Mouse (Mus musculus): ENCODE data around the gene Mr1.

Gene Mr1

DNA sequence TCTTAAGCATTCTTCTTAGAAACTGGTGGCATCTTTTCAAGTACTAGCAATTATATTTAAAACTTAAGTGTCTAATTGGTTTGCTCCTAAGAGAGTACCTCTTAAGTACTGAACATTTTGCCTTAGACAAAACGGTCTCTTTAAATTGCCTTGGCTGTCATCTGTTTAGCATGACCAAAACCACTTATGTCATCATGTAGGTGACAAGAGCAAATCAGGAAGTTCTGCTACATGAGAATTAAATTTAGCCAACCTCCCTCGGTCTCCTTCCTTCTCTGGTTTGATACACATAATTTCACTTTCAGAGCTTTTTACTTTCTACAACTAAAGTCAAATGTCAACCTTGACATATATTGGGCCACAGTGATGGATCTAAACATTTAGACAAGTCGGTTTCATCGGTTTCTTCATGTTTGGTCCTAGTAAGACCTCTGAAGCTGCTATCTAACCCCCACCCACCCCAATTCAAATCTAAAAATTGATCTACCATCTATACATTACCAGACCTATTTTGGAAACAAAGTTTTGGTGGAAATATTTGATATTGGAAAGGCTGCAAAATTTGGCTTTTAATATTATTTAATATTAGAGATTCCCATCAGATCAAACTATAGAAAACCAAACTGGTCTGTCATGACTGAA lies 49.9 kb downstream of the Mr1 start:
- DNase-seq (ENCODE audit: low read depth, low spot score), result peak; percentile 16

DNA sequence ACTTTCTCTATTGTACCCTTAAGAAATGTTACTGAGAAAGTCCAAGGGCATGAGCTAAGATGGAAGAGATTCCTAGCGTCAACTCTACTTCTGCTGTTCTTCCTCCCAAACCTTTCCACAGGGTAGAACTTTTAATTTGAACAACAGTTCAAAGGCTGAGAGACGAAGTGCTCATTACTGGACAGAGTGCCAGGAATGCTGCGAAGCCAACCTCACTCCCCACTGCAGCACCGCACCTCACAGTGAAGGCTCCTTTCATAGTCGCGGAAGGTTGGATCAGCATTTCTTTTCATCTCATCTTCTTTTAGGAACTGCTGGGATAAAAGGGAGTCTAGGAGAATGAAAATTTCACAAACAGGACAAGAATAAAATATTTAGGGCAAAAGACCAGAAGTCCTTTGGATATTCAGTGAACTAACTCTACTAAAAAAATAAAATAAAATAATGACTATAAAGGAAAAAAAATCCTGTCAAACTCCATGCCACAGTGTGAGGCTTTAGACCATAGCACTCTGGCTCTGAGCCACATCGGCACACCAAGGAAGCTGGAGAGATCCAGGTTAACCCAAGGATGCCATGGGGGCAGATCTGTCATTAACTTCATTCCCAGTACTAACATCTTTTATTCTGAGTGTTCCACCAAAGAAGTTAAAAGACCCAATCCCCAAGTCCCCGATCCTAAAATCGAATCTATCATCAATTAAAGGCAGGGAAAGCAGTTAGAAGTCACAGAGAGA lies 52.5 kb downstream of the Mr1 start:
- DNase-seq (ENCODE audit: low read depth, low spot score), result no peak

DNA sequence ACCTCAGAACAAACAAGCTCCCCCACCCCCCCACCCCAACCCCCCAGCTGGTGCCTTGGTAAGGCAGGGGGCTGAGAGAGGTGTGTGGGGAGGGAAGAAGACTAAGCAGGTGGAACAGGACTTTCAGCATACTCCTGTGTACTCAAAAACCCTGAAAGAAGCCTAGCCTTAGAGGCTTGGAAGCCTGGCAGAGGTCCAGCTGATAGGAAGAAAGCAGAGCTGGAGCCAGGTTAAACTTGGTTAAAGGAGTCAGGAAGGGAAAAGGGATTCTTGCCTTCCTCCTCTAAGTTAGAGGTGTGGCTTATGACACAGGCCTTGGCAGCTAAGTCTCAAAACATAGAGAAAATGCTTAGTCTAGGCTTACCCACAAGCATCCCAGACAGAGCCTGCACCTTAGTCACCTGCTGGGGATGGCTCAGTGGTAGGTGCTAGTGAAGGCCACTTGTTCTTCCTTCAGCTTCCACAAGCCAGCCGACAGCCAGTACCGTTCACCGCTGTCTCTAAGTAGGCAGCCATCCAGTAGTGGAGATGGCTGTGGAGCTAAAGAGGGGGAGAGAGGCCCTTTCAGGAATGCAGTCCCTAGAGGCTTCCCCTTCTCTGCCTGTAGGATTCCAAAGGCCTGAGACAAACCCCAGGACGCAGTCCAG lies 53.3 kb downstream of the Mr1 start:
- no peak for DNase-seq (ENCODE audit: low read depth, low spot score)

DNA sequence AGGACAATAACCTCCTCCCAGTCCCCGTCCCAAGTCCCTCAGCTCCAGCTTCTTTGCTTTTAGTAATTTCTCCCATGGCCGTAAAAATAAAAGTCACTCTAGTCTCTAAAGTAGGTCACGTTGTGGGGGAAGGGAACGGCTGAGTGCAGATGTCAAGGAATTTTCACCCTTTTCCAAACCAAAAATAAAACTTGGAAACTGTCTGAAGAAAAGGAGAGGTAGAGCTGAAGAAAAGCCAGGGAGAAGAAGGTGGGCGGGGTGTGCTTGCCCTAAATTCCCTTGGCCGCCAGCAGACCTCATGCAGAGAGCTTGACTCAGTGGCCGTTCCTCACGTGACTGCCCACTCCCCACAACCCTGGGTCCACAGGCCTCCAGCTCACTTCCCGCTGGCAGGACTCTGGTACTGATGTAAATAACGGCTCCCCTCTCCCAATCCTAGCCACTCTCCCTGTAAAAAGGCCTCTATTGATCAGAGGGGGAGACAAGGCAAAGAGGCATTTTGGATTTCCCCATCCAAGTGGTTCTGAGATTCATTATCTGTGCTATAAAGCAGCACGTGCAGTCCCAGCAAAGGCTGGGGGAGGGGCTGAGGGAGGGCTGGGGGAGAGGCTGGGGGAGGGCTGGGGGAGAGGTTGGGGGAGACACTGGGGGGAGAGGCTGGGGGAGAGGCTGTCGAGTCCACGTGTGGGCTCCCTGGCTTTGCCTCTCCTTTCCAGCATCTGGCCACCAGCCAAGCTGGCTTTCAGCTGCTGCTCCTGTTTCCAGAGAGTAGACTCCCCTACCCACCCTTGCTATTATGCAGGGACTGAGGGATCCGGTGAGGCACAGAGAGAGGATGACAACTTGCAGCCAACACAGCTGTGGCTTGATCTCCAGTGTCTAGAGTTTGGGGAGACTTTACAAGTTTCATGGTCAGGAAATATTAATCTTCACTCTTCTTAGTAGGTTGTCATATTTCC lies 54.5 kb downstream of the Mr1 start:
- no peak for DNase-seq (ENCODE audit: low read depth, low spot score)

DNA sequence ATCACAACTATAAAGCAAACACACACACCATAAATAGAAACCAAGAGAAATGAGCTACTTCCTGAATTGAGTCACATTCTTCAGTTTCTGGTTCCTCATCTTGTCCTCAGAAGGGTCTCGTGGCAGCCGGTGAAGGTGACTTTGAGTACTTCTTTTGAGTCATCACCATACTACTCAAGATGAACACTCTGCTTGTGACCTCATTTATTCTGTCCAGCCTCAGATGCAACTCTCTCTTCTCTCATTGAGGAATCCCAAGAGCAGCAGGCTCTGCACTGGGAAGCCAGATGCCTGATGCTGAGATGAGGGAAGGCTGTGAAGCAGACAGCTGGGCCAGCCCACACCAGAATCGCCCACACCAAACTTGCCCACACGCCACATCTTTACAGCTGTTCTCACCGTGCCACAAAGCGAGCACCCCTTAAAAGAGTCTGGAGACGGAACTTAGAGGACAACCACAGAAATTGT lies 55.2 kb downstream of the Mr1 start:
- DNase-seq (ENCODE audit: low read depth, low spot score), result no peak

DNA sequence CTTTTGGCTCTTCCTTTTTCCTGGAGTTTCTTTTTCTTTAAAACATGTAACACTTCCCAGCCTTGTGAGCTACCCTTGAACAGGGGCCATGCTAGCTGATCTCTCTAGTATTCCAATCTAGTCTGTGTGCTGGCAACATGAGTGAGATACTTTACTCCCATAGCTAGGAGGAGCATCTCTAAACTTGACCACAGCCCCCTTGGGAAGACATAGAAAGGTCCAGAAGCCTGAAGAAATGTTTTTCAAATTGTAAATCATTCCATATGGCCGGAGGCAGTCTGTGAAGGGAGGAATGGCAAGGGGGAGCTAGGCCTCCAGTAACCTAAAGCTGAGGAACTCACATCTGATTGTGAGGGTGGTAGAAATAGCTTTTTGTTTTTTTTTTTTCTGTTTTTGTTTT lies 55.9 kb downstream of the Mr1 start:
- no peak for DNase-seq (ENCODE audit: low read depth, low spot score)

DNA sequence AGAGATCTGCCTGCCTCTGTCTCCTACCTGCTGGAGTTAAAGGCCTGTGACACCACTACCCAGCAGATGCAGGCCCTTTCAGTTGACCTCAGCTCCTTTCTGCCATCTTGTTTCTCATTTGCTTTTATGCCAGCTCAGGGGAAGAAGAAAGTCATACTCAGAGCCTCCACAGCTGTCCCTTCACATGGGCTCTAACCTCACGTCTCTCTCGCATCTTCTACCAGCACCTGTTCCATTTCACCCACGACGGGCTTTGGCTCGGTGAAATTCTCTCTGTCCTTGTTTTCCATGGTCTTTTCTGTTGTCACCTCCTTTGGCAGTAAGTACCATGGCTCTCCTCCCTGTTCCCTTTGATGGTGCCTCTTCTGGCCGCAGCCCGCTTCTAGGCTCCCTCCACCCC lies 56.3 kb downstream of the Mr1 start:
- DNase-seq (ENCODE audit: low read depth, low spot score), result no peak

DNA sequence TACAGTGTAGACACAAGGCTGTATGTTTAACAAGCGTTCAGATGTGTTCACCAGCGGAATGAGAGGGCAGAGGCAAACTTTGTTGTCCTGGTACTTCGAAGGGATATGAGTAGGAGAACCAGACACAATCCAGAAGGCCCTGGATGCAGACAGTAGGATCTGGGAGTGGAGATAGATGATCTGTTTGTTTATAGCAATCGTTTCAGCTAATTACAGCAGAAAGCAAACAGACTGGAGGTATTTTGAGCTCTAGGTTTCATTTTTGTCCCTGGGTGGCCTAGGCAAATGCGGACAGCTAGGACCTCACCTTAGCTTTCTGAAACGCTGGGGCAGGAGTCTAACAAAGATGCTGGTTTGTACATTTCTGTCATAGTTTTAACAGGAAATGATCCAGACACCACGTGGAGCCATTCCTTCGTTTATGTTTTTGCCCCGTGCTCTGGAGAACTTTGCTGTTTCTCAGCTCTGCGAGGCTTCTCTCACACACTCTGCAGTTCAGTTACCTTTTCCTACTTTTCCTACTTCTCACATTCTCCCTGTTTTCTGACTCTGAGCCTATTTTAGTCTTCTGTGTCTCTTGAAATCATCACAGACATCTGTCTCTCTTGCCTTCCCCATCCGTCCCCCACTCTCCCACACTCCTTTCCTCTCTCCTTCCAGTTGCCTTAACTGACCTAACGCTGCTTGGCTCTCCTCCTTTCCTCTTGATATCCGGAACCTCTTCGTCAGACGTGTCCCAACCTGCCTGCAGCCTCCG lies 57.6 kb downstream of the Mr1 start:
- DNase-seq (ENCODE audit: low read depth, low spot score), result no peak

DNA sequence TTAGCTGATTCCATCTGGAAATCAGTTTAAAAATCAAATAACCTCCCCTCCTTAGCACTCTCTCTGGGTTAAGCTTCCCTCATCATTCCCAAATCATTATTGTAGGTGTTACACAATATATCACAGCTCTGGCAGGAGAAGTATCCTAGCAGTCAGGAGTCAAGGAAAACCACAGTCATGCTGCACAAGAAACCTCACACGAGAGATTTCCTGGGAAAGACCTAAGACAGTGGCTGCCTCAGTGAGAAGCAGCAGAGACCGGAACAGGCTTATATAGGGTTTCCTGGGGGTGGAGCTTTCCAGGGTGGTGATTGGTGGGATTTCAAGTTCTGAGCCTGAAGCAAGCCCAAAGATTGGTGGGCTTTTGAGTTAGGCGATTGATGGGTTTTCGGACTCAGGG lies 58.6 kb downstream of the Mr1 start:
- no peak for DNase-seq (ENCODE audit: low read depth, low spot score)

DNA sequence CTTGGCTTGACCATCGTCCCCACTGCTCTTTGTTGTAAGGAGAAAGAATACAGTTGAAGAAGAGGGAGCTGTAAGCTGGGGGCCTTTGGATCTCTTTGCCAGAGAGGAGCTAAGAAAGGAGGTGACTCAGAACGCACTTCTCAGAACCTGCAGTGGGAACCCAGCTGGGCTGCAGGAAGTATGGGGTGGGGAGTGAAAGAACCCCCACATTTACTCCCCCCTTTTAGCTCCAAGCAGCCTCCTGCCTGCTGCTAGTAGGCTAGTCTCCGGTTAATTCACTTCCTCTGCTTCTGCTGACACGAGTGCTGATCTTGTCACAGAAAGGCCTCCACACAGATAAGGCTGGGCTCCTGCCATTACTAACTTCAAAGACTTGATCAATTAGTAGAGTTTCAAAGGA lies 59.7 kb downstream of the Mr1 start:
- DNase-seq (ENCODE audit: low read depth, low spot score), result no peak

DNA sequence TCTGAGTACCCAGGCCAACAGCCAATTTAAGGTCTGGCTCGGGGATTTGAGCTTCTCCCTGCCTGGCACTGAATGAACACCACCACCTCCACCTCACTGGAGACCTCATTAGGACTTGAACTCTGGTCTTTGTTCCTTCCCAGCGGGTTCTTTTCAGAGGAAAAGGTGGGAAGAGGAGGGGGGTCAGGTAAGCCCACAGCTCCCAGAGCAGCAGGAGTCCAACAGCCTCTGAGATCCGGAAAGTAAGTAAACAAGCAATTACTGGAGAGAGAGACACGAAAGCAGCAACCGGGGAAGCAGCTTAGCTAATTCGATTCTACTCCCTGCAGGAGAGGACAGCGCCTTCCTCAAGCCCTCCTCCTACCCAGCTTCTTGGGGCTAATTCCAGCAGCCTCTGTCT lies 60.2 kb downstream of the Mr1 start:
- DNase-seq (ENCODE audit: low read depth, low spot score), result no peak

DNA sequence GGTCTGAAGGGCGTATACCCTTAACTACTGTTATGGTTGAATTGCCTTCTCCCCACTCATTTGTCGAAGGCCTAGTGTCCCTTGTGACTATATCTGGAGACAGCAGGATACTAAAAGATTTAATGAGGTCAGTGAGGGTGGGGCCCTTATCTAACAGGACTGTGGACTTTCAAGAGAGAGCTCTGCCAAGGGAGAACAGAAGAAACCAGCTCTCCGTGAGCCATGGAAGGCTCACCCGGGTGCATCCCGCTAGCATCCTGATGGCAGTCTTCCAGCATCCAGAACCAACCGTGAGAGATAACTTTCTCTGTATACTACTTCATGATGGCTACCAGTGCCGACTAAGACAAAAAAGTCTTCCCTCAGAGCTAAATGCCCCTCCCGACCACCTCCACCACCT lies 61.8 kb downstream of the Mr1 start:
- no peak for DNase-seq (ENCODE audit: low read depth, low spot score)

DNA sequence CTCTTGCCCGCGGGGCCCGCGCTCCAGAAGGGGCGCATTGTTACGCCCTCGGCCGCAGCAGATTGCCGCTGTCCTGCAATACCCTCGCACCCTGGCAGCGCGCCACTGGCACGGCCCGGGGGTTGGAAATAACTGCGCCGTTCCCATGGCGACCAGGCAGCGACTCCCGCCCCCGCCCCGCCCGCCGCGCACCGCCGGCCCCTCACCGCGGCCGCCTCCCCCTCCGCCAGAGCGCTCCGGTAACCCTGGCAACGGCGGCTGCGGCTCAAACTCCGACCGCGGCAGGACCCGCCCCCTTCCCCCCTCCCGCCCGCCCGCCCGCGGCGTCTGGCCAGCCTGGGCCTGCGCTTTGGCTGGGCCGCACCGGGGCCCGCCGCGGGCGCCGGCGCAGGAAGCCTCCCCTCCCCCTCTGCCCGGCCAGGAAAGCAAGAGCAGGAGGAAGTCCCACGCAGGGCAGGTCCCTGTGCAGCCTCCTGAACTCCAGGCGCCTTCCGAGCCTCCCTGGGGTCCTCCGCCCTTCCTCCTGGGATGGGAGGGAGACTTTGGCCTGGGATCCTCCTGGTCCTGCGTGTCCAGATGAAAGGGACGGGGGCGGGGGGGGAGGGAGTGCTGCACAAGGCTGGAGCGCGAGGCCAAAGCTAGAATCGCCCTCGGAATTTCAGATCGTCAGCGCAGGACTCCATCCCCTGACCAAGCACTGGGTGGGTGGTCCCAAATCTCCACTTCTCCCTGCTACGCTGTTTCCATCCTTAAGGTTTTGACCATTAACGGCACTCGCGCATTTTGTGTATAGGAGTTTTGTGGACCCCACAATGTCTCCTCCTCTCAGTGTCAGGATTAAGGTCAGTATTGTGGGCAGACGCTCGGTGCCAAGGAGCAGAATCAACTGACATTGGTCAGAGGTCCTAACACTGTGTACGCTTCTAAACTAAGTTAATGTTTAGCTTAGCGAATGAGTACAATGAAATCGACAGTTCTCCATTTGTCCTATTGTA lies 63.0 kb downstream of the Mr1 start:
- DNase-seq (ENCODE audit: low read depth, low spot score), result no peak

DNA sequence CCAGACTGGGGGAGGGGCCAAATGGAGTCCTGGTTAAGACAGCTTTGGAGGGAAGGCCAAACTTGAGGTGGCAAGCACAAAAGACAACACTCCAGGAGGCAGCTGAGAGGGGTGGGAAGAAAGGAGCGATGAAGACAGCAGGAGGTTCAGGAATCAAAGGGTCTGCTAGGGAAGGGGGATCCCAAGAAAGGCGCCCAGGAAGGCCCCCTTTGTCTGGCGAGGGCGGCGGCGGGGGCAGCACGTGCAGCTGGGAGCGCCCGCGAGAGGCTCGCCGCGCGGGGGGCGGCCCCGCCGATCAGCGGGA lies 63.7 kb downstream of the Mr1 start:
- no peak for DNase-seq (ENCODE audit: low read depth, low spot score)

DNA sequence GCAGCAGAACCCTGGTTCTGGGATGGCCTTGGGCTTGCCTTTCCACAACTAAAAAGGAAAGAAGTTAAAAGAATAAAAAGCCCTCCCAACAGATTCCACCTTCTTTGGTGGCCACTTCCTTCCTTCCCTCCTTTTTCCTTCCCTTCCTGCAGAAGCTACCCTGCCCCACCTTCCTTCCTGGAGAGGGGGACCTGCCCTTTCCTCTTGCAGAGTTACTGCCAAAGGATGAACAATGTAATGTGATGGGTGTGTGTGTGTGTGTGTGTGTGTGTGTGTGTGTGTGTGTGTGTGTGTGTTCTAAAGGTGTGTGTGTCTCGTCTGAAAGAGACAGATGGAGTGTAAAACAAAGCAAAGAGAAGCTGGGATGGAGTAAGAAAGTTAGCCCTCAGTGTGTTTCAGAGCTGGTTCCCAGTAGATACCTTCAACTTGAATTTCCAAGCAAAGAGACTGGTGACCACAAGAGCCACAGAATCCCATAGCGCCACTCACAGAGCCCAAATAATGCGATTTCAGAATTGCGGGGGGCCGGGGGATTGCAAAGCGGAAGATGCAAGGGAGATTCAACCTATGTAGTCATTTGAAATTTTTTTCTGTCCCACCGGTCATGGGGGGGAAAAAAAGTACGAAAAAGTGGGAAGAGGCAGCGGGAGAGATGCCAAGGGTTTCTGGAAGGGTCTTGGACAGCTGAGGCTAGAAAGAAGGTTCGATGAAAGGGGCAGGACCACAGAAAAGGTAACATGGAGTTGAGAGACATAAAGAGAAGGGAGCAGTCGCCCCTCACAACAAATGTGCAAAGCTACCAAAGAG lies 64.3 kb downstream of the Mr1 start:
- DNase-seq (ENCODE audit: low read depth, low spot score), result no peak

DNA sequence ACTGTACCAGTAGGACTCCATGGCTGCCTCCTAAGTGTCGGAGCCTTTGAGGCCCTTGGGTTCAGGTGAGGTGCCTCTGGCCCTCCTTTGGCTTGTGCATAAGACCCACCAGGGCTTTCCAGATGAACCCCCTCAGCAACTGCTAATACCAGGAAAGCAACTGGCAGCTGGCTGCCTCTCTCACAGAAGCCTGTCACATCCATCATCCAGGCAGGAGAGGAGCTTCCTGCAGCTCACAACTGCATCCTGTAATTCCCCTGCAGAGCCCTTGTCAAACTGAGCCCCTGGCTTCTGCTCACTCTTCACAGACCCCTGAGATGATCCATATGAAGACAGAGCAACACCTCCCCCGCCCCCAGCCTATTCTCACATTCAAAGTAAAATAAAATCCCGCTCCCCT lies 68.9 kb downstream of the Mr1 start:
- no peak for DNase-seq (ENCODE audit: low read depth, low spot score)
